Mouse (Mus musculus) neural tube, embryonic 12.5 days (tissue): Measurements from ENCODE around the gene Lamtor1. TPM values are rescaled to one million over a fixed set of nuclear protein-coding genes. Genes with fewer than 3 reads are reported as not detected.

Source experiments
- ATAC-seq: fragments of 200-750 bp; cut with Nextera tagmentation; 2 replicates; pipeline ENCODE4 v1.8.0; 2017; ENCODE audit warnings: low read depth, mild to moderate bottlenecking, moderate TSS enrichment, moderate library complexity; ENCODE audit not compliant: low FRiP score
- H3K27ac ChIP-seq: fragments of 300-500 bp; sonication (generic); 2 replicates; pipeline ENCODE4 v1.5.1; 2016
- H3K27me3 ChIP-seq: fragments of 300-500 bp; sonication (generic); replicated peaks from 2 replicates; pipeline ENCODE4 v1.6.1; 2016; ENCODE audit warnings: mild to moderate bottlenecking
- H3K36me3 ChIP-seq: fragments of 300-500 bp; sonication (generic); 2 replicates; pipeline ENCODE4 v1.6.1; 2016; ENCODE audit warnings: mild to moderate bottlenecking
- H3K4me1 ChIP-seq: fragments of 300-500 bp; sonication (generic); 2 replicates; pipeline ENCODE4 v1.6.1; 2016
- H3K4me2 ChIP-seq: fragments of 300-500 bp; sonication (generic); replicated peaks from 2 replicates; pipeline ENCODE4 v1.6.1; 2016; ENCODE audit warnings: mild to moderate bottlenecking
- H3K4me3 ChIP-seq: fragments of 300-500 bp; sonication (generic); 2 replicates; pipeline ENCODE4 v1.5.1; 2016
- H3K9ac ChIP-seq: fragments of 300-500 bp; sonication (generic); 2 replicates; pipeline ENCODE4 v1.6.1; 2016; ENCODE audit warnings: mild to moderate bottlenecking
- H3K9me3 ChIP-seq: fragments of 300-500 bp; sonication (generic); 2 replicates; pipeline ENCODE4 v1.6.1; 2016; ENCODE audit warnings: mild to moderate bottlenecking
- WGBS: fragments of 180-500 bp; shearing (Covaris S2); methylation state at CpG from one replicate; pipeline ENCODE4 v1.1.7; 2016; 5-methylcytosine and 5-hydroxymethylcytosine counted together
- microRNA-seq: library from miRNA; unstranded; fragments of <30 nt; microRNA quantifications from one replicate; pipeline ENCODE4, GENCODE M21; 2017
- polyA plus RNA-seq: library from polyadenylated mRNA; unstranded; fragments of >200 nt; fragmentation: Nextera tagmentation; extraction: Ambion mirVana; gene quantifications from 2 replicates; pipeline ENCODE4 v1.2.1, GENCODE M21; 2016

The Lamtor1 gene
- polyA plus RNA-seq, 1 experiment from 2014 or later: 134 TPM

DNA sequence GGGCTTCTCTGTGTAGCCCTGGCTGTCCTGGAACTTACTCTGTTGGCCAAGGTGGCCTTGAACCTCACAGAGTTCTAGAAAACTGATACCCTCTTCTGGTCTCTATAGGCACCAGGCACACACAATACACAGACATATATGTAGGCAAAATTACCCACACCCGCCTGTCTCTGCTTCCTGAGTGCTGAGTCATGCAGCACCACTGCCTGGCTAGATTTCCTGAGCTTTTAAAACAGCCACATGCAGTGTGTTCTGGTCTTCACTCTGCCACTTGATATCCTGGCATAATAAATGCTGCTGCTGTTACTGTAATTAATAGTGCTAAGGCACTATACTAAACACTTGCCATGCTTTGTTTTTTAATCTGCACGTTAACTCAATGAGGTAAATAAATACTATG, 59.9 kb downstream of the Lamtor1 start:
- Histone ChIP-seq H3K27ac (no peak overlapping the region), H3K9ac (no peak overlapping the region), H3K36me3 (no peaks in the 10 kb centered on the region), H3K27me3 (no peaks in the 10 kb centered on the region), H3K4me3 (no peak overlapping the region), H3K4me2 (no peak overlapping the region), H3K4me1 (peaks cover 10% of the 10 kb centered on the region), H3K9me3 (no peaks in the 10 kb centered on the region)
- 68% methylated on average over 2 of the region's 2 CpGs for WGBS
- ATAC-seq: no peak

DNA sequence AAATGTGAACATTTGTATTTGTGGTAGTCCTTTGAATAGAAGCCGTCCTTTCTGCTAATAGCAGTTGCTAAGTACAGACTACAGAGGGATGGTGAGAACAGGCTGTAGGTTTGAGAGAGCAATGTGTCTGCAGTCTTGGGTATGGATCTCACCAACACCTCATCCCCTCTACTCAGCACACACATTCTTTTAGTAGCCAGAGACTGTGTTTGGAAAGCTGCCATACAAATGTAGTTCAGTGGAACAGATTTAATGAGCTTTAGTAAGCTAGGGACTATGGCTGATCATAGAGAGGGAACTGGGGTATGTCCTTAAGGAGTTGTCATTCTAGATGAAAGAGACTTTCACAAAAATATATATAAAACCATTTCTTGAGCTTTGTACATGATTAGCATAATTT, 61.6 kb downstream of the Lamtor1 start:
- H3K4me1 ChIP-seq: peaks cover 24% of the 10 kb centered on the region
- H3K36me3 ChIP-seq: no peaks in the 10 kb centered on the region
- H3K27ac ChIP-seq: no peak overlapping the region
- no peak overlapping the region for H3K4me2 ChIP-seq
- ATAC-seq: no peak
- no peak overlapping the region for H3K4me3 ChIP-seq
- H3K9ac ChIP-seq: no peak overlapping the region
- no peaks in the 10 kb centered on the region for H3K9me3 ChIP-seq
- WGBS: 95% methylated on average over 1 of the region's 1 CpGs
- H3K27me3 ChIP-seq: no peaks in the 10 kb centered on the region

- H3K4me3 ChIP-seq: no peak overlapping the region
- peak overlapping the region; percentile 80 for H3K4me2 ChIP-seq
- no peaks in the 10 kb centered on the region for H3K36me3 ChIP-seq
- WGBS: 62% methylated on average over 2 of the region's 2 CpGs
- 0 out of 2 replicates have a peak overlapping the region, but pooled peaks have one; percentile 32 for H3K27ac ChIP-seq
- peaks cover 38% of the 10 kb centered on the region for H3K4me1 ChIP-seq
- no peaks in the 10 kb centered on the region for H3K9me3 ChIP-seq
- H3K9ac ChIP-seq: peak overlapping the region; percentile 94; the same call in 1 of the 2 replicates
- no peaks in the 10 kb centered on the region for H3K27me3 ChIP-seq
- ATAC-seq: no peak
Measured at GRCm38 (mm10) chr7:101968751-101969150, 63.0 kb downstream of the Lamtor1 start.

- H3K27ac ChIP-seq: peak overlapping the region; percentile 97
- peak overlapping the region; percentile 72 for H3K4me3 ChIP-seq
- H3K27me3 ChIP-seq: no peaks in the 10 kb centered on the region
- H3K4me1 ChIP-seq: peaks cover 42% of the 10 kb centered on the region
- WGBS: under 1% methylated on average over 53 of the region's 53 CpGs
- peak; percentile 90 for ATAC-seq
- no peaks in the 10 kb centered on the region for H3K36me3 ChIP-seq
- H3K9ac ChIP-seq: peak overlapping the region; percentile 94
- H3K9me3 ChIP-seq: no peaks in the 10 kb centered on the region
- peak overlapping the region; percentile 80 for H3K4me2 ChIP-seq
Measured at GRCm38 (mm10) chr7:101969694-101970428, 64.2 kb downstream of the Lamtor1 start.

DNA sequence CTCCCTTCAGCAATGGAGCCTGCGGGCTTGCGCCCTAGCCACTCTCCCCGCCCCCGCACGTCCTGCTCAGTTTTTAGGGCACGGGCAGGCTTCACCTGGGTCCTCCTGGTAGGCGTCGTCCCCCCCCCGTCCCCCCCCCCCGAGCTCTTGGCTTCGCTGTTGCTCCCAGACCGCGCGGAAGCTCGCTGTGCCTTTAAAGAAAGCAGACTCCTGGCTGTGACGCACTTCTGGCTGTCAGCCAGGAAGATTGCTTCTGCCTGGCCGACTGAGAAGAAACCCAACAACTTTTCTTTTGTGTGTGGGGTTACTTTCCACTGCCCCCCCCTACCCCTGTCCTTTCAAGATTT, 64.7 kb downstream of the Lamtor1 start:
- under 1% methylated on average over 8 of the region's 17 CpGs for WGBS
- Histone ChIP-seq H3K27me3 (no peaks in the 10 kb centered on the region), H3K4me2 (peak overlapping the region; percentile 80), H3K9me3 (no peaks in the 10 kb centered on the region), H3K4me3 (peak overlapping the region; percentile 72), H3K27ac (peak overlapping the region; percentile 97), H3K9ac (peak overlapping the region; percentile 94), H3K4me1 (peaks cover 42% of the 10 kb centered on the region), H3K36me3 (no peaks in the 10 kb centered on the region)
- ATAC-seq: peak; percentile 81

- peak overlapping the region; percentile 94 for H3K9ac ChIP-seq
- peaks cover 42% of the 10 kb centered on the region for H3K4me1 ChIP-seq
- H3K36me3 ChIP-seq: no peaks in the 10 kb centered on the region
- 8% methylated on average over 19 of the region's 19 CpGs for WGBS
- no peaks in the 10 kb centered on the region for H3K27me3 ChIP-seq
- peak; percentile 73 for ATAC-seq
- H3K27ac ChIP-seq: peak overlapping the region; percentile 97
- H3K9me3 ChIP-seq: no peaks in the 10 kb centered on the region
- H3K4me2 ChIP-seq: peak overlapping the region; percentile 80
- H3K4me3 ChIP-seq: peak overlapping the region; percentile 72
Measured at GRCm38 (mm10) chr7:101970821-101971461, 65.2 kb downstream of the Lamtor1 start.

GRCm38 (mm10) chr7:101971721-101972120, 66.0 kb downstream of the Lamtor1 start:
- Histone ChIP-seq H3K27me3 (no peaks in the 10 kb centered on the region), H3K4me1 (peaks cover 42% of the 10 kb centered on the region), H3K36me3 (no peaks in the 10 kb centered on the region), H3K27ac (peak overlapping the region; percentile 97), H3K4me3 (peak overlapping the region; percentile 72; the same call in 1 of the 2 replicates), H3K9me3 (no peaks in the 10 kb centered on the region), H3K9ac (peak overlapping the region; percentile 94), H3K4me2 (peak overlapping the region; percentile 80)
- ATAC-seq: no peak
- WGBS: 57% methylated on average over 2 of the region's 2 CpGs

- WGBS: 80% methylated on average over 3 of the region's 3 CpGs
- H3K27ac ChIP-seq: no peak overlapping the region
- ATAC-seq: no peak
- H3K4me1 ChIP-seq: peaks cover 40% of the 10 kb centered on the region
- H3K4me2 ChIP-seq: peak overlapping the region; percentile 14; the same call in 1 of the 2 replicates
- H3K36me3 ChIP-seq: peaks cover 3% of the 10 kb centered on the region
- no peak overlapping the region for H3K4me3 ChIP-seq
- H3K27me3 ChIP-seq: no peaks in the 10 kb centered on the region
- H3K9ac ChIP-seq: no peak overlapping the region
- H3K9me3 ChIP-seq: no peaks in the 10 kb centered on the region
Measured at GRCm38 (mm10) chr7:101973730-101974129, 68.0 kb downstream of the Lamtor1 start.

DNA sequence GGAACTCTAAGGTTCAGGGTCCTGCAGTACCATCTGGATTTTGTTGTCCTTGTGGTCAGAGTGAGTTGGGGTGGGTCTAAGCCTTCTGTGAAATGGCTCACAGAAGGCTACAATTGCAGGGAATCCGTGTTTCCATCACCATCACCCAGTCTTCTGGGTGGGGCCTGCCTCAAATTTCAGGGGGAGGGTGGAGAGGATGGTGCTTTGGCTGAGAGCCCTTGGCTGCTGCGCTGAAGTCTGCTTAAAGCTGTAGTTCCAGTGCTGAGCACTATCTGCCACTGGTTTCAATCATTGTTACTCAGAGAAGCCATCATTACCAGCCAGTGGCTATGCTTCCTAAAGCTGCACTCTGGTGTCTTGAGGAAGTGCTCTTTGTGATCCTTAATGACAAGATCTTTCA, 68.8 kb downstream of the Lamtor1 start:
- H3K4me3 ChIP-seq: no peak overlapping the region
- no peak overlapping the region for H3K27ac ChIP-seq
- 58% methylated on average over 2 of the region's 2 CpGs for WGBS
- no peak overlapping the region for H3K9ac ChIP-seq
- ATAC-seq: no peak
- no peaks in the 10 kb centered on the region for H3K9me3 ChIP-seq
- H3K27me3 ChIP-seq: no peaks in the 10 kb centered on the region
- H3K36me3 ChIP-seq: peaks cover 7% of the 10 kb centered on the region
- H3K4me1 ChIP-seq: peaks cover 34% of the 10 kb centered on the region
- no peak overlapping the region for H3K4me2 ChIP-seq

Small RNA genes lying within 50 kb of the gene (microRNA-seq; reads per million reads assigned to microRNA genes)
- not detected for gene Gm22655

Other genes starting within 250 kb of the Lamtor1 start
- 33.8 and 41.0 TPM in 2 replicates for gene Clpb, start 242.3 kb upstream of the Lamtor1 start, polyA plus RNA-seq
- gene Phox2a, start 87.6 kb upstream of the Lamtor1 start, polyA plus RNA-seq: 1.9 and 2.4 TPM in 2 replicates
- 34.9 and 37.7 TPM in 2 replicates for gene Inppl1, start 67.7 kb upstream of the Lamtor1 start, polyA plus RNA-seq
- gene Folr2, start 48.7 kb upstream of the Lamtor1 start, polyA plus RNA-seq: 1.2 and 1.3 TPM in 2 replicates
- gene Anapc15, start 42.2 kb upstream of the Lamtor1 start, polyA plus RNA-seq: 86.0 and 89.1 TPM in 2 replicates
- gene Folr1, start 35.1 kb upstream of the Lamtor1 start, polyA plus RNA-seq: 1.0 TPM in 1 of 2 replicates, not detected in the other
- gene Tomt, start 455 bp downstream of the Lamtor1 start, polyA plus RNA-seq: 0.56 and 0.74 TPM in 2 replicates
- gene Lrrc51, start 28.0 kb downstream of the Lamtor1 start, polyA plus RNA-seq: 5.0 and 6.3 TPM in 2 replicates
- 82.7 and 86.1 TPM in 2 replicates for gene Numa1, start 28.2 kb downstream of the Lamtor1 start, polyA plus RNA-seq
- gene Il18bp, start 112.8 kb downstream of the Lamtor1 start, polyA plus RNA-seq: 4.1 and 5.3 TPM in 2 replicates
- gene Rnf121, start 159.6 kb downstream of the Lamtor1 start, polyA plus RNA-seq: 29.1 and 30.2 TPM in 2 replicates
- gene Xndc1, start 159.6 kb downstream of the Lamtor1 start, polyA plus RNA-seq: 32.4 and 34.2 TPM in 2 replicates
- 2.5 and 2.6 TPM in 2 replicates for gene Xntrpc, start 159.8 kb downstream of the Lamtor1 start, polyA plus RNA-seq
- gene Trpc2, start 177.2 kb downstream of the Lamtor1 start, polyA plus RNA-seq: 0.60 and 1.4 TPM in 2 replicates
- 3.3 and 4.6 TPM in 2 replicates for gene Art1, start 195.8 kb downstream of the Lamtor1 start, polyA plus RNA-seq
- 2.3 and 2.6 TPM in 2 replicates for gene Art5, start 203.6 kb downstream of the Lamtor1 start, polyA plus RNA-seq
- gene Chrna10, start 210.9 kb downstream of the Lamtor1 start, polyA plus RNA-seq: not detected in 2 replicates